Mouse (Mus musculus) G1E (cell line): ENCODE data around the gene Pak4. TPM values are rescaled to one million over a fixed set of nuclear protein-coding genes. Genes with fewer than 3 reads are reported as not detected.
A peak's percentile ranks its signal among the peaks of the same experiment; 100 is the strongest.

ENCODE experiments used
- ATAC-seq: 2 replicates; pipeline ENCODE4 v1.8.0; 2016; ENCODE audit warnings: mild to moderate bottlenecking; ENCODE audit not compliant: insufficient number of reproducible peaks, poor library complexity, low FRiP score, severe bottlenecking; ENCODE audit errors: extremely low read depth
- DNase-seq: peaks from one replicate; pipeline ENCODE4 v3.0.0; 2012; ENCODE audit warnings: low spot score
- H3K27me3 ChIP-seq: 2 replicates; pipeline ENCODE4 v1.6.1; 2012; ENCODE audit warnings: mild to moderate bottlenecking, low read length, inconsistent platforms; ENCODE audit not compliant: insufficient read depth
- H3K36me3 ChIP-seq: replicated peaks from 2 replicates; pipeline ENCODE3; 2012; ENCODE audit warnings: mild to moderate bottlenecking, inconsistent platforms
- H3K4me1 ChIP-seq: 2 replicates; pipeline ENCODE4 v1.6.1; 2012; ENCODE audit warnings: low read depth, low read length, inconsistent platforms, mixed read lengths; ENCODE audit not compliant: insufficient read depth
- H3K4me3 ChIP-seq: 2 replicates; pipeline ENCODE4 v1.5.1; 2012; ENCODE audit warnings: low read depth, mild to moderate bottlenecking, inconsistent platforms, low read length, moderate library complexity, mixed read lengths
- H3K9me3 ChIP-seq: replicated peaks from 2 replicates; pipeline ENCODE4 v1.6.1; 2012; ENCODE audit warnings: inconsistent platforms
- CTCF ChIP-seq: IDR thresholded peaks from 2 replicates; pipeline ENCODE4 v1.5.1; 2012; ENCODE audit warnings: low read depth, low read length, inconsistent platforms, mixed read lengths
- GATA1 ChIP-seq: IDR thresholded peaks from 2 replicates; pipeline ENCODE4 v1.6.1; 2012; ENCODE audit warnings: borderline replicate concordance, low read length, inconsistent platforms, mixed read lengths
- GATA2 ChIP-seq: IDR thresholded peaks from 2 replicates; pipeline ENCODE4 v1.6.1; 2012; ENCODE audit warnings: low read depth, low read length, inconsistent platforms, borderline replicate concordance
- POLR2AphosphoS5 ChIP-seq: IDR thresholded peaks from 2 replicates; pipeline ENCODE4 v1.6.1; 2012; ENCODE audit warnings: low read depth, low read length, inconsistent platforms; ENCODE audit not compliant: insufficient replicate concordance
- TAL1 ChIP-seq: conservative IDR thresholded peaks from 2 replicates; pipeline ENCODE4 v1.6.1; 2012; ENCODE audit warnings: low read depth, low read length, inconsistent platforms, mixed read lengths
- polyA plus RNA-seq: library from polyadenylated mRNA; stranded (reverse); fragments of >175 nt; gene quantifications from 2 replicates; pipeline ENCODE4 v1.2.3, GENCODE M21; 2012
- total RNA-seq, 2 experiments: library from RNA; stranded (forward) in 1 of 2; stranded (reverse) in 1 of 2; fragments of 200-1000 nt in 1 of 2; fragments of >200 nt in 1 of 2; fragmentation: Nextera tagmentation in 1 of 2; gene quantifications; 2 replicates each; pipeline ENCODE4 v1.2.3; 2014 to 2017

Pak4 gene
- total and polyA plus RNA-seq, 3 experiments: 5.6 to 72.6 (median 16.0) TPM

DNA sequence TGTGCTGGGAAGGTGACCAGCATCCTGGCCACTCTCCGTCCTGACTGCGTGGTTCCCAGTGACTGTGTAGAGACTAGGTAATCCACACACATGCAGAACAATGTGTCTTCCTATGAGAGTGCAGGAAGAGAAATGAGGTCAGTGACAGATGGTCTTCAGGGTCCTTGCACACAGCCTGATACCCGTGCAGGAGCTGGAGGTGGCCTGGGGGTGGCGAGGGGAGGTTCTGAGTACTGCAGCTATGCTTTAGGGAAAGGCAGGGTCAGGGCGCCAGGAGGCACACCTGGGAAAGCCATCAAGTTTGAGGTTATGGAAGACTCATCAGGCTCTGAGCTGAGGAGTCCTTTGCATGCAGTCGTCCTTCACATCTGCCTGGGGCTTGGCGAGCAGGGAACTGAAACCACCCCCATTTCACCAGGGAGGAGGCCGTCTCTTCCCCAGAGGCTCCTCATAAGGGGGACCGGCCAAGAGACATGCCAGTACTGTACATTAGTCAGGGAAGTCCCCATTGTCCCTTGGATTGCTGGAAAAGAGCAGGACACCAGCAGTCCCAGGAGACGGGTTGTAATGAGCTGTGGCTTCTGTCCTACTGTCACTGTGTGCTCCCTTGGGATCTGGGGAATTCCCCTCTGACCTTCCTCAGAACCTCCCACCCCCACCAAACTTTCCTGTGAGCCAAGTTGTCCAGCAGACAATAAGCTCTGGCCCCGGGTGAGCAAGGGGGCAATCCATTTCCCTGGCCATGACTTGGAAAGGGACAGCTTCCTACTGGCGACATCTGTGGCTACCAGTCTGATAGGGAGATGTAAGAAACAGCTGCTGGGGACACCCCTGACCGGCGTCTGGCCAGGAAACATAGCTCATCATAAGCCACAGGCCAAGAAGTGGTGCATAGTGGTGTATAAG, 4.5 kb downstream of the Pak4 start:
- TF ChIP-seq POLR2AphosphoS5: no peak
- TF ChIP-seq GATA2: no peak
- TF ChIP-seq CTCF: no peak
- TF ChIP-seq TAL1: no peak
- TF ChIP-seq GATA1: no peak
- no peak for DNase-seq

GRCm38 (mm10) chr7:28591862-28592261, 6.1 kb downstream of the Pak4 start:
- no peak for DNase-seq
- H3K9me3 ChIP-seq: no peaks in the 10 kb centered on the region
- H3K4me1 ChIP-seq: peaks cover 93% of the 10 kb centered on the region
- H3K4me3 ChIP-seq: no peak overlapping the region
- peaks cover 97% of the 10 kb centered on the region for H3K36me3 ChIP-seq
- H3K27me3 ChIP-seq: no peaks in the 10 kb centered on the region
- ATAC-seq: no peak
- TF ChIP-seq GATA2 (no peak), POLR2AphosphoS5 (no peak), CTCF (no peak), GATA1 (no peak), TAL1 (no peak)

More for the DNA sequence above, 4.5 kb downstream of the Pak4 start:
- Histone ChIP-seq H3K4me1 (peaks cover 87% of the 10 kb centered on the region), H3K9me3 (no peaks in the 10 kb centered on the region), H3K36me3 (peaks cover 81% of the 10 kb centered on the region), H3K27me3 (no peaks in the 10 kb centered on the region), H3K4me3 (no peak overlapping the region)
- no peak for ATAC-seq

DNA sequence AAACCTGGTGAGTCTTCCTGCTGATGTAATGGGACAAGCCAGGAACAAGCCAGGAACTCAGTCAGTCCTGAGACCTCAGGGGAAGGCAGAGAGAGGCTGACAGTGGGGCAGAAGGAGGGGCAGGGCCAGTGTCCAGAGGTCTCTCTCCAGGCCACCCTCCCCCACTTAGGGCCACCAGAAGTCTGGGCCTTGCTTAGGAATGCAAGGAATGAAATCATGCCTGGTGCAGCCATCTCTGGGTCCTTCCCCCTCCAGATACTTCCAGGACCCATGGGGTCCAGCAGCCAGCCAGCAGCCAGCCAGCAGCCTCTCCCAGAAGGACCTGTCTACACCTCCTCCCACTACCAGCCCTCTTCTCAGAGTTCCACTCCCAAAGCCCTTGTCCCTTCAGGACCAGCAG, 10.3 kb downstream of the Pak4 start:
- peaks cover 93% of the 10 kb centered on the region for H3K4me1 ChIP-seq
- no peak for DNase-seq
- H3K27me3 ChIP-seq: no peaks in the 10 kb centered on the region
- H3K4me3 ChIP-seq: no peak overlapping the region
- no peak for TF ChIP-seq POLR2AphosphoS5
- no peak for TF ChIP-seq CTCF
- no peak for TF ChIP-seq TAL1
- TF ChIP-seq GATA1: no peak
- no peak for TF ChIP-seq GATA2
- H3K9me3 ChIP-seq: no peaks in the 10 kb centered on the region
- no peak for ATAC-seq
- H3K36me3 ChIP-seq: peaks cover 83% of the 10 kb centered on the region

- no peak overlapping the region for H3K4me3 ChIP-seq
- H3K27me3 ChIP-seq: no peaks in the 10 kb centered on the region
- peaks cover 75% of the 10 kb centered on the region for H3K36me3 ChIP-seq
- H3K9me3 ChIP-seq: no peaks in the 10 kb centered on the region
- ATAC-seq (no peak), DNase-seq (no peak)
- H3K4me1 ChIP-seq: peaks cover 93% of the 10 kb centered on the region
- TF ChIP-seq GATA1 (no peak), TAL1 (no peak), POLR2AphosphoS5 (no peak), GATA2 (no peak), CTCF (no peak)
Observed at GRCm38 (mm10) chr7:28586663-28587411, 11.1 kb downstream of the Pak4 start.

GRCm38 (mm10) chr7:28585001-28585400, 13.0 kb downstream of the Pak4 start:
- peaks cover 93% of the 10 kb centered on the region for H3K4me1 ChIP-seq
- peak overlapping the region; percentile 45; the same call in 1 of the 2 replicates for H3K4me3 ChIP-seq
- no peak for ATAC-seq

GRCm38 (mm10) chr7:28584468-28584867, 13.5 kb downstream of the Pak4 start:
- peak overlapping the region; percentile 63; the same call in 1 of the 2 replicates for H3K4me3 ChIP-seq
- TF ChIP-seq POLR2AphosphoS5 (no peak), GATA2 (no peak)
- H3K27me3 ChIP-seq: no peaks in the 10 kb centered on the region
- H3K9me3 ChIP-seq: no peaks in the 10 kb centered on the region
- DNase-seq (no peak), ATAC-seq (no peak)
- peaks cover 93% of the 10 kb centered on the region for H3K4me1 ChIP-seq
- H3K36me3 ChIP-seq: peaks cover 68% of the 10 kb centered on the region

More at GRCm38 (mm10) chr7:28585001-28585400, 13.0 kb downstream of the Pak4 start:
- no peak for DNase-seq
- Histone ChIP-seq H3K27me3 (no peaks in the 10 kb centered on the region), H3K36me3 (peaks cover 68% of the 10 kb centered on the region), H3K9me3 (no peaks in the 10 kb centered on the region)
- TF ChIP-seq CTCF: no peak
- no peak for TF ChIP-seq GATA2
